Mouse (Mus musculus): Measurements from ENCODE around the gene Ltbp1.
A peak's percentile ranks its signal among the peaks of the same experiment; 100 is the strongest.

Ltbp1 gene

DNA sequence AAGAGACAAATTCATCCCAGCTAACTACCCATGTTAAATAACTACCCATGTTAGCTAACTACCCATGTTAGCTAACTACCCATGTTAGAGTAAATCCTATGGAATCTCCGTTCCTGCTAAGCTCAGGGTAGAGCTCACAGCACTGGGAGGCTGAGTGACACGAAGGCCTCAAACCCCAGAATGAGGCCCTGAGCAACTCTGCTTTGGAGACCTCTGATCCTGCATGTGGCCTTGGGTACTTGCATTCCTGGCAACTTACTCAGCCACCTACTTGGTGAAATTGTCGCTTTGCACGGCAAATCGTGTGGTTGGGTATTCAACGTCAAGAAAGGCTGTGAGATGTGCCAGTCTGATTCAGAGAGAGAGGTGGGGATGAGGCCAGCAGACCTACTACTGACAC lies 50.6 kb downstream of the Ltbp1 start:
- TF ChIP-seq POU5F1 (IDR thresholded peaks at IDR 0.05; ENCODE audit: borderline replicate concordance, low read length) (no peak), NANOG (IDR thresholded peaks at IDR 0.05; ENCODE audit: borderline replicate concordance, low read length) (no peak), CTCF (conservative IDR thresholded peaks at IDR 0.05; ENCODE audit: low read length) (no peak)
- H3K4me1 ChIP-seq (replicated peaks; ENCODE audit: low read depth, low read length), result no peaks in the 10 kb centered on the region
- no peak overlapping the region for H3K4me3 ChIP-seq (replicated peaks; ENCODE audit: low read length)
- no peaks in the 10 kb centered on the region for H3K27me3 ChIP-seq (ENCODE audit: insufficient read depth, low read length)
- H3K36me3 ChIP-seq (ENCODE audit: insufficient read depth, low read length), result no peaks in the 10 kb centered on the region
- H3K9me3 ChIP-seq (ENCODE audit: low read length), result no peaks in the 10 kb centered on the region

DNA sequence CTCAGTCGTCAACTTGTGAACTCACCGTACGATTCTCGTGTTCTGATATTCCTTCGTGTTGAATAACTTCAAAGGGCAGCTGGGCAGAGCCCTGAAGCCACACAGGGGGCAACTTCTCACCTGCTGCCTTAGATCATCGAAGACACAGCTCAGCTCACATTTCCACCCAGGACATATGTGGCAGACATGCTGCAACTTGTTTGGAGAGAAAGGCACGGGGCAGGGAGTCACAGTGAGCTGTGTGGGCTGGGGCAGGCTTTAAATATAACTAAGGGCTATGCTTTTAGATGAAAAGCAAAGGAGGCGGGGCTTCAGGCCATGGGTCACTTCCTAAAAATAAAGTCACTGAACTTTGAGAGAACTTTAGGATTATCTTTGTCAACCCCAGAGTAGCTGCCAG lies 51.3 kb downstream of the Ltbp1 start:
- H3K4me1 ChIP-seq (replicated peaks; ENCODE audit: low read depth, low read length), result no peaks in the 10 kb centered on the region
- no peak for TF ChIP-seq NANOG (IDR thresholded peaks at IDR 0.05; ENCODE audit: borderline replicate concordance, low read length)
- TF ChIP-seq CTCF (conservative IDR thresholded peaks at IDR 0.05; ENCODE audit: low read length), result no peak
- TF ChIP-seq POU5F1 (IDR thresholded peaks at IDR 0.05; ENCODE audit: borderline replicate concordance, low read length), result no peak
- no peaks in the 10 kb centered on the region for H3K27me3 ChIP-seq (ENCODE audit: insufficient read depth, low read length)
- no peaks in the 10 kb centered on the region for H3K36me3 ChIP-seq (ENCODE audit: insufficient read depth, low read length)
- no peak overlapping the region for H3K4me3 ChIP-seq (replicated peaks; ENCODE audit: low read length)
- no peaks in the 10 kb centered on the region for H3K9me3 ChIP-seq (ENCODE audit: low read length)

DNA sequence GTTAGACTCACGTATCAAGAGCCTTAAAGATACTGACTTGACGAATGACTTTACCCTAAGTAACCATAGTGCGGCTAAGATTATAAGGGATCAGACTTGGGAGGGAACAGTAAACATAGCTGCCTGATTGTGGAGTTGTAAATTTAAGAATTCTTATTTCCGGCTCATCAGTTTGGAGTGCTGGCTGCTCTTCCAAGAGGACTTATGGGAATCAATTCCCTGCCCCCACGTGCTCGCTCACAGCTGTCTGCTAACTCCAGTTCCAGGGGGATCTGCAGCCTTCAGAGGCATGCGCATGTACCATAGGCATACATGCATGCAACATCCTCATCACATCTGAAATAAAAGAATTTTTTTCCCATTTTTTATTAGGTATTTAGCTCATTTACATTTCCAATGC lies 61.0 kb downstream of the Ltbp1 start:
- H3K4me1 ChIP-seq (replicated peaks; ENCODE audit: low read depth, low read length), result peaks cover 32% of the 10 kb centered on the region
- no peaks in the 10 kb centered on the region for H3K9me3 ChIP-seq (ENCODE audit: low read length)
- H3K27me3 ChIP-seq (ENCODE audit: insufficient read depth, low read length), result no peaks in the 10 kb centered on the region
- H3K4me3 ChIP-seq (replicated peaks; ENCODE audit: low read length), result no peak overlapping the region
- H3K36me3 ChIP-seq (ENCODE audit: insufficient read depth, low read length), result no peaks in the 10 kb centered on the region
- no peak for TF ChIP-seq POU5F1 (IDR thresholded peaks at IDR 0.05; ENCODE audit: borderline replicate concordance, low read length)
- TF ChIP-seq CTCF (conservative IDR thresholded peaks at IDR 0.05; ENCODE audit: low read length), result no peak
- no peak for TF ChIP-seq NANOG (IDR thresholded peaks at IDR 0.05; ENCODE audit: borderline replicate concordance, low read length)

DNA sequence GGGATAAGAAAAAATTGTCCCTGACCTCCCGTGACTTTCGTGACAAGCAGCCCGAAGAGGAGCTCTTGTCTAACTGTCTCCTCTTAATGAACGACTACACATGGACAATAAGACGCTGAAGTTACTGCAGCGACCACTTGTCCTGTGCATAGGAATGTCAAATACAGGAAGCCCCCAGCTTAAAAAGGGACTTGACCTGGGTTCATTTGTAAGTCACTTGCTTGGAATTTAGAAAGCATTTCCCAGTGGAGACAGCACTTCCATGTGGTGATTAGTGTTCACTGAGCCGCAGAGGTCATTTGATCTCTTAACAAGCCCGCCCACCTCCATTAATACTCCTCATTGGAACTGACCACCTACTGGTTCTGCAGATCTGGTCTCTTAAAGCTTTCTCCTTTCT lies 61.9 kb downstream of the Ltbp1 start:
- Histone ChIP-seq H3K4me1 (replicated peaks; ENCODE audit: low read depth, low read length) (peaks cover 38% of the 10 kb centered on the region), H3K9me3 (ENCODE audit: low read length) (no peaks in the 10 kb centered on the region), H3K4me3 (replicated peaks; ENCODE audit: low read length) (no peak overlapping the region), H3K36me3 (ENCODE audit: insufficient read depth, low read length) (no peaks in the 10 kb centered on the region), H3K27me3 (ENCODE audit: insufficient read depth, low read length) (no peaks in the 10 kb centered on the region)
- TF ChIP-seq CTCF (conservative IDR thresholded peaks at IDR 0.05; ENCODE audit: low read length) (no peak), POU5F1 (IDR thresholded peaks at IDR 0.05; ENCODE audit: borderline replicate concordance, low read length) (no peak), NANOG (IDR thresholded peaks at IDR 0.05; ENCODE audit: borderline replicate concordance, low read length) (no peak)

DNA sequence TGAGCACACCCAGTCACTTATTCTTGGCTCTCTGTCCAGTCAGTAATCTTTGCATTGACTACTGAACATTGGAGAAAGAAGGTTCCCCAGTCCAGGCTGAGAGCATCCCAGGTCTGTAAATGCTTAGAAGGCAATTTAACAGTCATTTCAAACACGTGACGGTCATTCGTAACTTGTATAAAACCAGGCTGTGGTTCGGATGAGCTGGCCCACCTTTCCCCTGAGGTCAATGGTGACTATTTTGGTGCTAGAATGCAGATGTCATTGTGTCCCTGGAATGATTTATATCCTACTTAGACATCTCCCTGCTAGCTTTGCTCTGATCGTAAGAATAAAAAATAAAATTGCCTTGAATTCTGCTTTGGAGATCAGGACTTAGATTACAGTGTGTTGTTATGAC lies 63.9 kb downstream of the Ltbp1 start:
- no peak for TF ChIP-seq NANOG (IDR thresholded peaks at IDR 0.05; ENCODE audit: borderline replicate concordance, low read length)
- no peak for TF ChIP-seq CTCF (conservative IDR thresholded peaks at IDR 0.05; ENCODE audit: low read length)
- no peak for TF ChIP-seq POU5F1 (IDR thresholded peaks at IDR 0.05; ENCODE audit: borderline replicate concordance, low read length)
- peaks cover 39% of the 10 kb centered on the region for H3K4me1 ChIP-seq (replicated peaks; ENCODE audit: low read depth, low read length)
- H3K9me3 ChIP-seq (ENCODE audit: low read length), result no peaks in the 10 kb centered on the region
- no peak overlapping the region for H3K4me3 ChIP-seq (replicated peaks; ENCODE audit: low read length)
- no peaks in the 10 kb centered on the region; the same call in 1 of the 2 replicates for H3K27me3 ChIP-seq (ENCODE audit: insufficient read depth, low read length)
- H3K36me3 ChIP-seq (ENCODE audit: insufficient read depth, low read length), result no peaks in the 10 kb centered on the region

DNA sequence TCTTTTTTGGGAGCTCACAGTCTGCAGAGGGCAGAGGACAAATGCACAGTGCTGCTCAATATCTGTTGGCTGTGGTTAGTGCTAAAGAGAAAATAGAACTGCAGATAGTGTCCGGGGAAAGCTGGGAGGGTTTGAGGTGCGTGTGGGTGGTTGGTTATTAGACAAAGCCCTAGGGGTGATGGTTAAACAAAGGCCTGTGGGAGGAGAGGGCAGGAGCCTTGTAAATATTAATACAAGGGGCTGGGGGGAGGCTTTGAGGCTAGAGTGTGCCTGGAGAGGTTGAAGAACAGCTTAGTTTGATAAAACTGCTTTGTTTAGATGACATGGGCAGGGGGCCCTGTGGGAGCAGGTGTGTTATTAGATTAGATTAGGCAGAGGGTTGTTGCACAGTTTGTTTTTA lies 65.8 kb downstream of the Ltbp1 start:
- Histone ChIP-seq H3K4me3 (replicated peaks; ENCODE audit: low read length) (no peak overlapping the region), H3K9me3 (ENCODE audit: low read length) (no peaks in the 10 kb centered on the region), H3K36me3 (ENCODE audit: insufficient read depth, low read length) (no peaks in the 10 kb centered on the region), H3K27me3 (ENCODE audit: insufficient read depth, low read length) (no peaks in the 10 kb centered on the region; the same call in 1 of the 2 replicates), H3K4me1 (replicated peaks; ENCODE audit: low read depth, low read length) (peaks cover 48% of the 10 kb centered on the region)
- no peak for TF ChIP-seq POU5F1 (IDR thresholded peaks at IDR 0.05; ENCODE audit: borderline replicate concordance, low read length)
- TF ChIP-seq CTCF (conservative IDR thresholded peaks at IDR 0.05; ENCODE audit: low read length), result no peak
- no peak for TF ChIP-seq NANOG (IDR thresholded peaks at IDR 0.05; ENCODE audit: borderline replicate concordance, low read length)

DNA sequence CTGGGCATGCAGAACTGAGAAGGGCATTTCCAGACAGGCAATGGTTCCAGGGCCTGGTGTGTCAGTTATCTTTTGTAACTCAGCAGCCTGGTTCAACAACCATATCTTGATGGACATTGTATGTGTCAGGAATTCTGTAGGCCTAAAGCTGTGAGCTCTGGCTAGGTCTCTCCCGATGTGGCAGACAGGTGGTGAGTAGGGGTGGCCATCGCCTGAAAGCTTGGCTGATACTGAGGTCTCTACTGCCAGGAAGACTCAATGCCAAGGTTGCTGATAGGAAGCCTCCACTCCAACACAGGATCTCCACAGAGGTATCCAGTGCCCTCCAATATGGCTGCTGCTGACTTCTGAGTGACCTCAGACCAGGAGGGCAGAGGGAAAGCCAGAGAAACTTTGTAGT lies 66.4 kb downstream of the Ltbp1 start:
- no peaks in the 10 kb centered on the region for H3K36me3 ChIP-seq (ENCODE audit: insufficient read depth, low read length)
- peaks cover 47% of the 10 kb centered on the region for H3K4me1 ChIP-seq (replicated peaks; ENCODE audit: low read depth, low read length)
- no peak overlapping the region for H3K4me3 ChIP-seq (replicated peaks; ENCODE audit: low read length)
- no peaks in the 10 kb centered on the region; the same call in 1 of the 2 replicates for H3K27me3 ChIP-seq (ENCODE audit: insufficient read depth, low read length)
- H3K9me3 ChIP-seq (ENCODE audit: low read length), result no peaks in the 10 kb centered on the region
- TF ChIP-seq POU5F1 (IDR thresholded peaks at IDR 0.05; ENCODE audit: borderline replicate concordance, low read length) (no peak), NANOG (IDR thresholded peaks at IDR 0.05; ENCODE audit: borderline replicate concordance, low read length) (no peak), CTCF (conservative IDR thresholded peaks at IDR 0.05; ENCODE audit: low read length) (no peak)

DNA sequence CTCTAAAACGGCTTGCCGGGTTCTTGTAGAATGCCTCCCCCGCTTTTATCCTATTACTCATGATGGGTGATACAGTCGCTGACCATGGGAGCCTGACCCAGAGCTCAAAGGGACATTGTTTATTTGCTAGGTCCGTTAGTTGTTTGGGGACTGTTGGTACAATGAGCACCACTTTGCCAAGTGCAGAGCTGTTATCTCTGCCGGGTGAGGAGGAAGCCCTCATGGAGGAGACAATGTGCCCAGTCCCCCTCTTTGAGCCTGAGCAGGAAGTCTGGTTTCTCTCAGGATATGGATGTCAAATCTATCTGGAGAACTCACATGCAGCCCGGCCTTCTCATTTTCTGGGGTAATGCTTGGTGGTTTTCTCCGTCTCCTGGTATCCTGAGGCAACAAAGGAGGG lies 68.5 kb downstream of the Ltbp1 start:
- H3K4me3 ChIP-seq (replicated peaks; ENCODE audit: low read length), result no peak overlapping the region
- H3K9me3 ChIP-seq (ENCODE audit: low read length), result no peaks in the 10 kb centered on the region
- no peak for TF ChIP-seq NANOG (IDR thresholded peaks at IDR 0.05; ENCODE audit: borderline replicate concordance, low read length)
- TF ChIP-seq POU5F1 (IDR thresholded peaks at IDR 0.05; ENCODE audit: borderline replicate concordance, low read length), result no peak
- TF ChIP-seq CTCF (conservative IDR thresholded peaks at IDR 0.05; ENCODE audit: low read length), result no peak
- H3K27me3 ChIP-seq (ENCODE audit: insufficient read depth, low read length), result no peaks in the 10 kb centered on the region; the same call in 1 of the 2 replicates
- peaks cover 33% of the 10 kb centered on the region for H3K4me1 ChIP-seq (replicated peaks; ENCODE audit: low read depth, low read length)
- H3K36me3 ChIP-seq (ENCODE audit: insufficient read depth, low read length), result no peaks in the 10 kb centered on the region

DNA sequence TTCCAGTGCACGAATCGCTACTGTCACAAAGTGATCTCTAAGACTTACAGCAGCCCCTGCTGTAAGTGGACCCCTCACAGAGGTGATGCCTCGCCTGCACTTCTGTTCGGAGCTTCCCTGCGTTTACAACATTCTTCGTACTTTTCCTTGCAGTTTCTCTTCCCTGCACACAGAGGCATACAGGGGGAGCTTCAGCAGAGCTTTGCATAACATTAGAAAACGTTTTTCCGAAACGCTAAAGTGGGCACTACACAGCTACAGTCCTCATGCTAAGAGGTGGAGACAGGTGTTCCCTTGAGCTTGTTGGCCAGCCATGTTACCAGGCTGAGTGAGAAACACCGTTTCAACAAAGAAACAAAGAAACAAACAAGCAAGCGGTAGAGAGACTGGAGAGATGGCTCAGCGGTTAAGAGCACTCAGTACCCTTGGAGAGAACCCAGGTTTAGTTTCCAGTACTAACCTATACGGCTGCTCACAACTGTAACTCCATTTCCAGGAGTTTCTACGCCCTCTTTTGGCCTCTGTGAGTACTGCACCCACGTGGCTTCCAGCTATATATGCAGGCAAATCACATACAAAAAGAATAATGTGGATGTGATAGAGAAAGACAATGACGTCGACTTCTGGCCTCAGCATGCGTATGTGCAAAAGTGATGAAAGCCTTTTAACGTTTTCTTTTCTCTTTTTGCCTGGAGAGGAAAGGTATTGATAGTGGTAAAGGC lies 69.8 kb downstream of the Ltbp1 start:
- H3K9me3 ChIP-seq (ENCODE audit: low read length), result peaks cover 2% of the 10 kb centered on the region
- H3K4me3 ChIP-seq (replicated peaks; ENCODE audit: low read length), result peak overlapping the region; percentile 29
- no peak for TF ChIP-seq POU5F1 (IDR thresholded peaks at IDR 0.05; ENCODE audit: borderline replicate concordance, low read length)
- no peak for TF ChIP-seq NANOG (IDR thresholded peaks at IDR 0.05; ENCODE audit: borderline replicate concordance, low read length)
- TF ChIP-seq CTCF (conservative IDR thresholded peaks at IDR 0.05; ENCODE audit: low read length), result peak; percentile 96
- H3K36me3 ChIP-seq (ENCODE audit: insufficient read depth, low read length), result no peaks in the 10 kb centered on the region
- H3K27me3 ChIP-seq (ENCODE audit: insufficient read depth, low read length), result no peaks in the 10 kb centered on the region; the same call in 1 of the 2 replicates
- H3K4me1 ChIP-seq (replicated peaks; ENCODE audit: low read depth, low read length), result peaks cover 32% of the 10 kb centered on the region

Data from E14TG2a.4 (cell line).